Mouse (Mus musculus): ENCODE data around the gene Spata31d1b.
"Not testable (repeated sequence)": the region's sequence is repeated elsewhere in the genome, so short reads cannot be mapped to it uniquely, and the experiment has no call there.

Gene Spata31d1b

DNA sequence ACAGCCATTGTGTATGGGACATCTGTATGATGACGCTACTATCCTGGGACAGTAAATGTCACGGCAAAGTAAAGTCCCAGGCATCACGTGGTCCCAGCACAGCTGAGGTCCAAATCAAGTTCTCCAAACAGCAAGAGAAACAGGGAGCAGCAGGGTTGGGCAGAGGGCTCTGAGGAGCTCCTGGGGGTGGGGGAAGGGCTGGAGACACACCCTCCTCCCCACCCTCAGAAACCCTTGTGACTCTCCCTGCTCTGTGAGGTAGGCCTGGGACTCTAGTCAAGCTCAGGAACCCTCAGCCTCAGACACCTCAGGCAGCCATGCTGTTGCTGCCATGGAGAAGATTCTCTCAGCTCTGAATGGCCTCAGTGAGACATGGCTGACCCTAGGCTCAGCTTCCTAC lies at the start of gene Spata31d1b:
Spata31d1b (plus strand) TSS at position 301 of the 400 bp plus-strand sequence.
- DNase-seq, result not testable (repeated sequence)

DNA sequence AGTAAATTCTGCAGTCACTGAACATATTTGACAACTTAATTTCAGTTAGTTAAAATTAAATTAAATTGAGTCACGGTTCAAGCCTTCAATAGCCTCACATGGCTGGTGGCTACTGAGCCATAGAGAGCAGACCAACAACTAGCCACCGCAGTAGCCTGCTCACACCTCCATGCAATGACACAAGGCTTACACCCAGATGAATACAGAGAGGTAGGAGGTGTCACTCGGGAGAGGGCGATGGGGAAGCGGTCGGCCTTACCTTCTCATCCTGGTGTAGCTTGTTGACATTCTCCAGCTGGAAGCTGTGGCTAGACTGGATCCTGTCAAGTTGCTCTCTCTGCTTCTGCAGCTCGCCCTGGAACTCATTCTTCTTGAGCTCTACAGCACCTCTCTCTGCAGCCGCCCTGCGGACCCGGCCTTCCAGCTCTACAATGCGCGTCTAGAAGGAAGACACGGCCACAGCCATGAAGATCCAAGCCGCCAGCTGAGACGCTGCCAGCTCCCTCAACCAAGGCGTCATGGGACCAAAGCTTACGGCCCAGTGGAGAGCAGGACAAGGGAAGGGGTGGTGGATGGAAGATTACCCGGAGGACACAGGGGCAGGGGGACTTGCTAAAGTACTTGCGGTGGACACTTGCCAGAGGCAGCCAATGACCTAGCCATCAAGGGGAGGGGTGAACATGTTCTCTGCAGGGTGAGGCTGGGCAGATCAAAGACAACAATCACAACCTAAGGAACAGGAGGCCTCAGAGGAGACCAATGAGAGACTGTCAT lies 48.0 kb upstream of the Spata31d1b start:
- DNase-seq, result no peak

DNA sequence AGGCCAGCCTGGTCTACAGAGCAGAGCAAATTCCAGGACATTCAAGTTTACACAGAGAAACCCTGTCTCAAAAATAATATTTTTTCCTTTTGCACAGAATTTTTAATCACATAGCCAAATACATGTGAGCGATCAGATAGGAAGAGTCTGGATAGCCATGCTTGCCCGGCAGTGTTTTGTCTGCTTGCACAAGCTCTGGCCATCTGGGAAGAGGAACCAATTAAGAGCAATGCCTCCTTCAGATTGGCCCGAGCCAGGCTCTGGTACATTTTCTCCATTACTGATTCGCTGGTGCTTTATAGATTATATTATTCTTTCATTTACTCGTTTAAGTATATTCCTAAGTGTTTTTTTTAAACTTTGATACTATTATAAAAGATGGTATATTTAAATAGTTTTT lies 44.3 kb upstream of the Spata31d1b start:
- no peak for DNase-seq

DNA sequence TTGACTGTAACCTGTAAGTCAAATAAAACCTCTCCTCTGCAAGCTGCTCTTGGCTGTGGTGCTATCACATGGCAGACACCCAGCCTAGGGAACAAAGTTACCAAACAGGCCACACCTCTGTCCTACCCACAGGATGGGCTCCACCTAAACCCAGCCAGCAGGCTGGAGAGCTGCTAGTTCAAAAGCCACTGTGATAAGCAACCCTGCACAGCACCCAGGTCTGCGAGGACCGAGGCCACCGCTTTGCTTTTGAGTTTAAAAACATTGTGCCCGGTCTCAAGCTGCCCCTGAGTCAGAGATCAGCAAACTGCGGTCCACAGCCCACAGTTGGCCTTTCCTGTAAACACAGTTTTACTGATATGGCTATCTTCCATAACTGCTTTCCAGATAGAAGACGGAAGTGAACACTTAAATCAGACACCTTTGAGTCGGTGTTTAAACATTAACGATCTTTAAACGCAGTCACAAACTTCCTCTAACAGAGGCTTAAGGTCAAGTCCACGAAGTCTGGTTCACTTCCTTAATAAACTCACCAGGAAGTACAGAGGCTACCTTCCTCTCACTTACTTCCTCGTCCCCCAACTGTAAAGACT lies 43.5 kb upstream of the Spata31d1b start:
- DNase-seq, result no peak

DNA sequence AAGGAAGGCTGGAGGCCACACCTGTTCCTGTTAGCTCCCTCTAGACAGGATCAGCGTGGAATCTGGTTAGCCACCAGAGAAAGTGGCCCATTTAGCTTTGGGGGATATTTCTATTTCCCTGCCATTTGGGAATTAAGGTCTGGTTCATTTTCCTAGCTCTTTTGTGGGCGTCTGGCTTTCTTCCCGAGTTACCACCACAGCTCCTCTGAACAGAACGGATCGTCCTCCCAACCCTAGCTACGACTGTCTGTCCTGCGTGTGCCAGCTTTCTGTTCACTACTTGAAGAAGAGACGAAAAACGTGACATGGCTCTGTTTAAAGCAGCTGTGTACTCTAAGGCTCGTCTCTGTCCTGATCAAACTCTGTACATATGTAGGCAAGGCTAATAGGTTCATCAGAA lies 42.1 kb upstream of the Spata31d1b start:
- no peak for DNase-seq

DNA sequence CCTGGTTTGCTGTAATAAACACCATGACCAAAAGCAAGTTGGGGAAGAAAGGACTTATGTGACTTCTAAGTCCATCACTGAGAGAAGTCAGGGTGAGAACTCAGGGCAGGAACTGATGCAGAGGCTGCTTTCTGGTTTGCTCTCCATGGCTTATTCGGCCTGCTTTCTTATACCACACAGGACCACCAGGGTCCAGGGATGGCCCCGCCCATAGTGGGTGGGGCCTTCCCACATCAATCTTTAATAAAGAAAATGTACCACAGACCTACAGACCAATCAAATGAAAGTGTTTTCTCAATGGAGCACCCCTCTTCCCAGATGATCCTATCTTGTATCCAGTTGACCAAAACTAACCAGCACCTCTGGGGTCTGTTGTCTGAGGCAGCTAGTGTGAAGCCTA lies 40.6 kb upstream of the Spata31d1b start:
- DNase-seq, result no peak

DNA sequence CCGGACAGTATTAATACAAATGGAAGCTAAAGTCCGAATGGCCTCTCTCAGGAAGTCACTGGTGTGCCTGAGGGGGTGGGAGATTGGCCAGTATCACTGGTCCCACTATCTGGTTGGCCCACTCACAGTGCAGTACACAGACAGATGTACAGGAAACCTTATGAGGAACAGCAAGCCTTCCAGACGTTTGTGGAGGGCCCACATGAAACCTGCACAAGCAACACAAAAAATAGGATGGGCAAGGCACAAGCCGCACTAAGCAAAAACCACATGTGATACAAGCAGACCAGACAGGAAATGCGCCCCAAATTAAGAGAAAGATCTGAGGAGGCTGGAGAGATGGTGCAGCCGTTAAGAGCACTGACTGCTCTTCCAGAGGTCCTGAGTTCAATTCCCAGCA lies 39.8 kb upstream of the Spata31d1b start:
- DNase-seq, result no peak

DNA sequence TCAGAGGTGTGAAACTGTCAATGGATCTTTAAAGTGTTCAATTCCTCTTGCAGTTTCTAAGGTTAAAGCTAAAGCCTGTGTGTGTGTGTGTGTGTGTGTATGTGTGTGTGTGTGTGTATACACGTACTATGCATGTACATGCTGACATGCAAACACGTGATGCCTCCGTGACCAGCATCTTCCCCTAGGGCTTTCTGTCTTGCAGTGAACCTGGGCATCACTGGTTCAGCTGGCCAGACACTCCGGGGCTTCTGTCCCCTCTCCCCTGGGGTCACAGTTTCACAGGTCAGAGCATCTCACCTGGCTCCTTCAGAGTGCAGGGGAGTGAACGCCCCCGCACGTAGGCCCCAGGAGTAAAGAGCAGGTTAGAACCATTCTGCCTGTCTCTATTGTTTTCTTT lies 38.5 kb upstream of the Spata31d1b start:
- no peak for DNase-seq

DNA sequence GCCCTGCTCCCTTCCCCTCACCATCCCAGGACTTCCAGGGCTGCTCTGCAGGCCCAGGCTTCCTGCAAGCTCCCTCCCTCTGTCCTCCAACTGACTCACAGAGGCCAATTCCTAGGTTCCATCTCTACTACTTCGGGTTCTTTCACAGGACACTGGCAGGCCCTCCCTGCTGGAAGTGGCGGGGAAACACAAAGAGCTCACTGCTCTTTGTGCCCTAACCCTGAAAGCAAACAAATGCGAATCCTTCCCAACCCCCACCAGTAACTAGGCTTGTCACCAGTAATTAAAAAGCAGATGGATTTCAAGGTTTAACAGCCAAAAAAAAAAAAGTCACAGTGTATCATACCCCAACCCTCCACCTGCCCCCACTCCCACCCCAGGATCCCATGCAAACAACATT lies 37.9 kb upstream of the Spata31d1b start:
- DNase-seq, result no peak

DNA sequence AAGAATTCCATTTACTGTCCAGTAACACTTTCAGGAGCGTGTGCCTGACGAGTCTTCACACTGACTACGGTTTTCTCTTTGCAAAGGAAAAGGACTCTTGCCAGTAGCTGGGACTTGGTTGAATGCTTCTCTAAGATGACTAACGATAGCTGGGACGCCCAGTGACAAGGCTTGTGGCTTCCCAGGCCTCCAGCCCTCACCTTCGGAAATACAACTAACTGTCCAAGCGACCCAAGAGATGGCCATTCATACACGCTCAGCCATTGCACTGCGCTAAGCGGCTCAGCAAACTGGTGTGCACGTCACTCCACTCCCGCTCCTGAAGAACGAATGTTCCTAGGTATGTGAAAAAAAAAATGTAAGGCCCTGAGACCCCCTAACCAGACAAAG lies 37.3 kb upstream of the Spata31d1b start:
- no peak for DNase-seq

DNA sequence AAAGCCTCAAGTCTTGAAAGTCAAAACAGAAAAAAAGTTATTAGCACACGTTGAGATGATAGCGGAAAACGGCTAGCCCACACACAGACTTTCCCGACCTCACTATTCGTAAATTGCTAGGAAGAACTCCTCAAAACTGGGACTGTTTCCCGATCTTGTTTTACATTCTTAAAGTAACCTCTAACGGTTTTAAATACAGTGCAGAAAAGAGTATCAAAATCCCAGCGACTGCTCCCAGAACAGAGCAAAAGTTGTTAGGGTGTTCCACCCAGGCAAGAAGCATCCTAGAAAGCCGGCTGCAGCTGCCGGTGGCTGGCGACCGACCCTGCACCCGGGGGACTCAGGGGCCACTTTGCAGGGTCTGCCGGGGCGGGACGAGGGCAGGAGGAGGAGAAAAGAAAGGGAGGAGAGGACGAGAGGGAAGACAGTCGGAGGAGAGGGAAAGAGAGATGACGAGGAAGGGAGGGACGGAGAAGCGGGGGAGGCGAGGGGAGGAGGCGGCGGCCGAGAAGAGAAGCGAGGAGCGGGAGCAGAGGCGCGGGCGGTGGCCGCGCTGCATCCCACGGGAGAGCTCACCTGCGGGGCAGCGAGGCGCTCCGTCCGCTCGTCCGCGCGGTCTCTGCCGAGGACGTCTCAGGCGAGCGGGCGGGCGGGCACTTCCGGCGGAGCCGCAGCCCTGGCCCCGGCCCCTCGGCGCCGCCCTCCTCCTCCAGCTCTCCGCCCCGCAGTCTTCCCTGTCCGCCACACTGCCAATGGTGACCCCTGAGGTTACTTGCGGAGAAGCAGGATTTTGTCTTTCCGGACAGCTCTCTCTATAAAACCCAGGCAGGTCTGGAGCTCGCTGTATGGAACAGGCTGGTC lies 36.7 kb upstream of the Spata31d1b start, which contains the start of gene Golm1:
Golm1 (minus strand) TSS at position 661 of the 861 bp plus-strand sequence.
- DNase-seq, result peak; percentile 72

DNA sequence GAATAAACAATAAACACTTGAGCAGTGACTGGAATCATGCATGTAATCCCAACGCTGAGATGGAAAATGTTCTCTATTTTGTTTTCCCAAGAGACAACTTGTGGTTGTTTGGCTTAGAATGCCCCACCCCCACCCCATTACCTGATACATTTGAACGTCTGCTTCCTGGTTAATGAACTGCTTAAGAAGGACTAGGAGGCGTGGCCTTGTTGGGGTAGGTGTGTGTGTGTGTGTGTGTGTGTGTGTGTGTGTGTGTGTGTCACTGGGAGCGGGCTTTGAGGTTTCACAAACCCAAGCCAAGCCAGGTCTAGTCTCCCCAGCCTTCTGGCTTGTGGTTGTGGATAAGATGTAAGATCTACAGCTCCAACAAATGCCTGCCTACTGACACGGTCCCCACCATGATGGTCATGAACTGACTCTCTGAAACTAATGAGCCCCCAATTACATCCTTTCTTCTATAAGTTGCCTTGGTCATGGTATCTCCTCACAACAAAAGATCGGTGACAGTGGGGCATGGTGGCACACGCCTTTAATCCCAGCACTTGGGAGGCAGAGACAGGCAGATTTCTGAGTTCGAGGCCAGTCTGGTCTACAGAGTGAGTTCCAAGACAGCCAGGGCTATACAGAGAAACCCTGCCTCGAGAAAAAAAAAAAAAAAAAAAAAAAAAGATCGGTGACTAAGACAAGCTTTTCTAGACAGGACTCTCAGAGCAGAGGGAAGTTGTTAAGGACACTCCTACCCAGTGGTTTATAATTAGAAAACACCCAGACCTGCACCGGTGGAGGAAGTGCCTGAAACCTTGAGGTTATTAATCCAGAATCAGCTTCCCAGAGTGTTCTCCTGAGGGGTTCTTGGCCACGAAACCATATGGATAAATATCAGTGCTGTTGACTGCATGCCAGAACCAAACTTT lies 35.5 kb upstream of the Spata31d1b start:
- DNase-seq, result no peak

DNA sequence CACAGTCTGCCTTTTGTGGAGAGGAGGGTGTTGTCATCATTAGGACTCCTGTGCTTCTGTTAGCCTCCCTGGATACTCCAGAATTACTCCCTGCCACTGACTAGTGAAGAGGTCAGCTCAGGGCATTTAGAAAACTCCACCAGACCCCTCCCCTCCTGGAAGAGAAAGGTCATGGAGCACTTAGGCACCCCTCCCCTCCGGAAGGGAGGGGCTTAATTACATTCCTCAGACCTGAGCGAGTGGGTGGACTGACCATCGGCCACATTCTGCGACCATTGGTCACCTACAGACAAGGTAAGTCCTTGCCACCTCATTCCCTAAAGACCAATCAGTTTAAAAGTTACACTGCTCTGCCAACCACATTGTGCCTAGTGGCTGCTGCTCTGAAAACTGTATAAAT lies 32.8 kb upstream of the Spata31d1b start:
- no peak for DNase-seq

DNA sequence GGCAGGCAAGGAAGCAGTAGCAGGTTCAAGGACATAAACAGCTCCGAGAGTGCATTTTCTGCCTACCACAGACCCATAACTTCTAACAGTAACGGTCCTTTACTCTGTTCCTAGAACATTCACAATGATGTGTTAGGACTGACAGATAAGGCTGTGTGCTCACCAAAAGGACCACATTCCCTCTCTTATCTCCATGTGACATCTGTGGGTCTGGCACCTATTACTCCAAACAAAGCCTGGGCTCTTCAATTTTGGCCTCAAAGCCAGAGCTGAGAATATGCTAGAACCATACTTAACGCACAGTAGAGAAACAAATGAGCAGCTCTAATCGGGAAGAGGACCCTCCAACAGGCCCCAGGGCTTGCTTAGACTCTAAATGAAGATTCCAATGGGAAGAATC lies 32.2 kb upstream of the Spata31d1b start:
- DNase-seq, result no peak

DNA sequence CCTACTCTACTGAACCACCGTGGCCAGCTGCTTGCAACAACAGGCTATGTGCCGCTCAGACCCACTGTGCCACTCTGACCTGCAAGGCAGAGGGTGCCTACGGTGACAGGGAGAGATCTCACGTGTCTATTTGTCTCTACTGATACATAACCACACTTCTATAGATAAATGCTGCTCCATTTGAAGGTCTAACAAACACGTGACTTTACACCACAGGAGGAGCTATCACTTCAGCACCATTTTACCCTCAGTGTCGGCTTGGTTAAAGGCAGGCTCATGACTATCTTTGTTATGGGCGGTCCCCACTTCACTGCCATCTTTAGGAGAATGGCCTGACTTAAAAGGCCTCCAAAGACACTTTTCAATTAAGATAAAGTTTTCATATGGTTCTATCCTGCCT lies 29.5 kb upstream of the Spata31d1b start:
- DNase-seq, result no peak

DNA sequence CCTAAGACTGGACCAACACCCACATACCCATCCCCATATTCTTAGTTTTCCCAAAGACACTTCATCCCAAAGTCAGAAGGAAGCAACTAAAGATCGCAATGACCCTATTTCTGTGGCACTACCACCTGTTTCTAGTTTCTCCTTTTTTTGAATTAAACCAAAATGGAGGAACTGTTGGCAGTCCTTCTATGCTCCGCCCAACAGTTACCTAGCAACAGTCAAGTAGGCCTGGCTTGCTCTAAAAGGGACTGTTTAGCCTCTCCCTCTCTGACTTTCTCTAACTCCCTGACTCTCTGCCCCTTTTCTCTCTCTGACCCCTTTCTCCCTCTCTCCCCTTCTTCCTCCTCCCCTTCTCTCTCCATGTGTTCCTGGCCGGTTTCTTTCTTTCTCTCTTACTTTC lies 26.8 kb upstream of the Spata31d1b start:
- no peak for DNase-seq

DNA sequence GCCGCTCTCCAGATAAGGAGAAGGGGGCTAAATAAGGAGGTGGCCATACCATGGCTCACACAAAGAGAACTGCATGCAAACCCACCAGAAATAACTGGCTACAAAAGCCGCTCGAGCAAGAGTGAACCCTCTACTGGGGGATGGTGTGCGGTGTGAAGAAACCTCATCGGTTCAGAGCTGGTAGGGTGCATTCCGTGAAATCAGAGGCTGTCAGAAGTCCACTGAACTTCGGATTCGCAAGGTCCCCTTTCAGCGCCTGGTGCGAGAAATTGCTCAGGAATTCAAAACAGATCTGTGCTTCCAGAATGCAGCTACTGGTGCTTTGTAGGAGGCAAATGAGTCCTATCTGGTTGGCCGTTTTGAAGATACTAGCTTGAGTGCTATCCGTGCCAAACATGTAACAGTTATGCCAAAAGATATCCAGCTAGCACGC lies 23.7 kb upstream of the Spata31d1b start:
- DNase-seq, result peak; percentile 45

DNA sequence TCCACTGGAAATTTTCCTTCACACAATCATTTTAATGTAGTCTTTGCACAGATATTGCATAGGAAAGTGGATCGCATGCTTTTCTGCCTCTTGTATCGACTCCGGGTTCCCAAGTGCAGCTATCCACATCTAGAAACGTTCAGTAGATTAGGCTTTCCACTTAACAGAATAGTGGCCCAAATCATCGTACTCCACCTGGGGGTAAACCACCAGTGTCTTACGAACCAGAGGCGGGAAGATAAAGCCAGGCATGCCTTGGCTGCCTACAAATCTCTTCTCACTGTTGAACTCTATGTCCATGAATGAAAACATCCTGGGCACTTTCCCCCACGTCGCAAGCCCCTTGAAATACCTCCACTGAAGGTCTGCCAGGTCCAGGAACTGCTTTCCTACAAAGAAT lies 22.8 kb upstream of the Spata31d1b start:
- no peak for DNase-seq

DNA sequence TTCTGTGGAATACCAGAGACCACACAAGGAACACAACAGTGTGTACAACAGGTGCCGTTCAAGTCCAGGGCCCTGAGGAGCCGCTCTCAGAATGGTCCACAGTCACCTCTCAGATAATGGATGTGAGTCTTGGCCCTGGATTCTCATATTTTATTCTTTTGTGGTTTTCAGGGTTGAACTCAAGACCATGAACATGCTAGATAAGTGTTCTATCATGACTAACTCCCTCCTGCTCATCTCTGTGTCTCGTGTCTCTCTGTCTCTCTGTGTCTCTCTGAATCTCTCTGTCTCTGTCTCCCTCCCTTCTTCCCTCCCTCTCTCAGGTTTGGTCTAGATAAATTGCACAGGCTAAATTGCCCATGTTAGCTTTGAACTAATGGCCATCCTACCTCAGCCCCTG lies 22.2 kb upstream of the Spata31d1b start:
- no peak for DNase-seq

DNA sequence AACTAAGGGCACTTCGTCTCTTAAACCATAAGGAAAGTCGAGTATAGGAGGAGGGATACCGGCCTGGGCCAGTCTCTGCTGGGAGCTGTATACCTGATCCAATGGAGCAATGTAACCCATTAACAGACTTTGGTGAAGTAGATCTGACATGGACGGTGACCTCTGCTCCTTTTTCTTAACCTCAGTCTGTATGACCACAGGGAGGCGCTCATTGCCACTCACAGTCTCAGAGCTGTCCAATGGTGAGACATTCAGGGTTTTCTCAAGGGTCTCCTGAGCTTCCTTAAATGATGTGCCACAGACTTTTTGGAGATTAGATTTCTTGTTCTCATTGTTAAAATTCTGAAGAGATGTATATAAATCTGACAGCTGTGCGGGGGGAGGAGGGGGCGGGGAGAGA lies 21.5 kb upstream of the Spata31d1b start:
- DNase-seq, result no peak

DNA sequence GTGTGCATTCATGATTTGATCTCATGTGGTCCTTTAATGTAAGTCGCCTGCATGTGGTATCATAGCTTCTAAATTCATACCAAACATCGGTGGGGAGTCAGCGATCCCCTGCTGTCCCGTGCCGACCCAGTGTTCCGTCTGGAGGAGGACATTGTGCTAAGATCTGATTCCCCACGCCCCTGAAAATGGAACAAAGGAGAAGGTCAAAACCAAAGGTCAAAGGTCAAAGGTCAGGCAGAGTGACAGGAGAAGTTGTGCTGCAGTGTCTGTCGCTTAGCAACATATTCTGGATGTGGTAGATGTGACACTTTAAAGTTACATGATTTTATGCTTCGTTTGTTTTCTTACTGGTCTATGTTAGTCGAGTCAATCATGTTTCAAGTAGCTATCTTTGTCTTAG lies 20.6 kb upstream of the Spata31d1b start:
- DNase-seq, result no peak

DNA sequence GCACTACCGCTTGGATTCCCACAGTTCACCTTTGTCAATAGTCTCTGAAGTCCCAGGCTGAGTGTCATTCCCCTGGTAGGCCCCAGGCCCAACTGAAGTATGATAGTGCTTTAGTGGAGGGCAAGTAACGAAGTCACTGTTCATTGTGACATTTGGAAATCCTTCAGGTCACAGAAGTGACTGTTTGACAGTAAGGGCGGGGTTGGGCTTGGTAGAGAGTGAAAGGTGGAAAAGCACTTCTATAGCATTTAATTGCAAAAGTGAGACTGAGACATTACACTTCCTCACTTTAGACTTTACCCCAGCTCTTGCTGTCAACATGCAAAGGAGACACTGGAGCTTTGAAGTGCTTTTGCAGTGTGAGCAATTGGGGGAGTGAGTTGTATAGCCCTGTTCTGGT lies 18.1 kb upstream of the Spata31d1b start, which contains the start of gene 4921517D22Rik:
4921517D22Rik (minus strand) TSS at position 101 of the 400 bp plus-strand sequence.
- no peak for DNase-seq

DNA sequence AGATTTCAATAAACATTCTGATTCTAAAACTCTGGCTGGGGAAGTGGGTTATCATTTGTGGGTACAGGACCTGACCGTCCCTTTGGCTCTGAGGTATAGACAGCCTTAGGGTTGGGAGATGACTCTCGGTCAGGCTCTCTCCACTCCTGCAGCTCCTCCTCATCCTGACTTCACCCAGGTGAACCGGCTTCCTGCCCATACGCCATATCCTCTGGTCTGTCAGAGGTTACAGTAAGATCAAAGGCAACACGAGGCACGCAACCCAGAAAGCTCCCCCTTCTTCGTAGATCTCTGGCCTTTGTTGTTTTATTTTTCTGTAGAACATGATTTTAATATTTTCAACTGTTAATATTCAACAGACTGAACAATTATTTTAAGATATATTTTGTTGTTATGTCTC lies 16.3 kb upstream of the Spata31d1b start:
- DNase-seq, result no peak

Measured in cerebellum, adult 9-11 months (tissue).